Comparison of ENCODE assay signal across 8 mouse cellular contexts in genomic region chr10:128061109-128061508, GRCm38 (mm10). TPM values are rescaled to one million over a fixed set of nuclear protein-coding genes. Genes with fewer than 3 reads are reported as not detected.
DNase-seq lines count a peak whose midpoint lies in the region; ATAC-seq and TF ChIP-seq lines count a peak whose summit lies in the region.

No protein-coding gene starts in this region.

- peaks cover 12% of the 10 kb centered on the region for H3K4me1 ChIP-seq in neural tube, embryonic 11.5 days (ENCODE audit: control insufficient read depth, insufficient read depth, low read length)
- H3K4me1 ChIP-seq in forebrain, embryonic 14.5 days (ENCODE audit: control insufficient read depth, insufficient read depth, low read length) = peaks cover 14% of the 10 kb centered on the region
- H3K4me1 ChIP-seq in liver, adult 2 months (ENCODE audit: control insufficient read depth, insufficient read depth, low read length) = peaks cover 23% of the 10 kb centered on the region
- peaks cover 12% of the 10 kb centered on the region for H3K4me1 ChIP-seq in stomach, embryonic 16.5 days (ENCODE audit: control insufficient read depth, insufficient read depth, low read length)
- H3K4me1 ChIP-seq in kidney, adult 2 months (ENCODE audit: control insufficient read depth, insufficient read depth, low read length) = peaks cover 12% of the 10 kb centered on the region; the same call in 1 of the 2 replicates
- H3K4me1 ChIP-seq in thymus, adult 2 months (replicated peaks; ENCODE audit: control insufficient read depth, insufficient read depth, low read length) = peaks cover 3% of the 10 kb centered on the region; the same call in 1 of the 2 replicates

- DNase-seq in neural tube, embryonic 11.5 days (ENCODE audit: low spot score) = no peak
- no peak for DNase-seq in neural tube, embryonic 10.5 days (ENCODE audit: extremely low spot score, low spot score)
- DNase-seq in forebrain, embryonic 14.5 days (ENCODE audit: low spot score) = no peak
- DNase-seq in liver, adult 2 months (ENCODE audit: extremely low read depth, low read depth, low spot score) = no peak
- no peak for DNase-seq in kidney, adult 2 months
- no peak for DNase-seq in kidney, postnatal 10 days
- no peak for DNase-seq in thymus, adult 2 months

- H3K27me3 ChIP-seq in neural tube, embryonic 11.5 days (ENCODE audit: control insufficient read depth, insufficient read depth, low read length) = no peaks in the 10 kb centered on the region
- H3K27me3 ChIP-seq in forebrain, embryonic 14.5 days (replicated peaks; ENCODE audit: control insufficient read depth, insufficient read depth, low read length) = no peaks in the 10 kb centered on the region
- no peaks in the 10 kb centered on the region for H3K27me3 ChIP-seq in liver, adult 2 months (ENCODE audit: control insufficient read depth, insufficient read depth, low read length)
- no peaks in the 10 kb centered on the region for H3K27me3 ChIP-seq in stomach, embryonic 16.5 days (ENCODE audit: control insufficient read depth, insufficient read depth, low read length)
- H3K27me3 ChIP-seq in kidney, adult 2 months (replicated peaks; ENCODE audit: control insufficient read depth, insufficient read depth, low read length) = no peaks in the 10 kb centered on the region
- no peaks in the 10 kb centered on the region for H3K27me3 ChIP-seq in thymus, adult 2 months (ENCODE audit: control insufficient read depth, insufficient read depth, low read length)

- WGBS in neural tube, embryonic 11.5 days = 91% methylated on average over 5 of the region's 5 CpGs
- 89% methylated on average over 5 of the region's 5 CpGs for WGBS in forebrain, embryonic 14.5 days
- 40% methylated on average over 5 of the region's 5 CpGs for WGBS in liver, adult 2 months
- 80% methylated on average over 5 of the region's 5 CpGs for WGBS in stomach, embryonic 16.5 days
- WGBS in kidney, adult 2 months = 77% methylated on average over 5 of the region's 5 CpGs
- WGBS in thymus, adult 2 months = 88% methylated on average over 5 of the region's 5 CpGs

- H3K36me3 ChIP-seq in neural tube, embryonic 11.5 days (ENCODE audit: control insufficient read depth, insufficient read depth, low read length) = peaks cover 4% of the 10 kb centered on the region
- 0 out of 2 replicates have a peak, but pooled peaks cover 5% of the 10 kb centered on the region for H3K36me3 ChIP-seq in forebrain, embryonic 14.5 days (ENCODE audit: control insufficient read depth, insufficient read depth, low read length)
- H3K36me3 ChIP-seq in liver, adult 2 months (ENCODE audit: control insufficient read depth, insufficient read depth, low read length) = peaks cover 15% of the 10 kb centered on the region
- H3K36me3 ChIP-seq in stomach, embryonic 16.5 days (ENCODE audit: control insufficient read depth, insufficient read depth, low read length) = no peaks in the 10 kb centered on the region
- no peaks in the 10 kb centered on the region for H3K36me3 ChIP-seq in kidney, adult 2 months (ENCODE audit: control insufficient read depth, insufficient read depth, low read length)
- H3K36me3 ChIP-seq in thymus, adult 2 months (ENCODE audit: control insufficient read depth, insufficient read depth, low read length) = no peaks in the 10 kb centered on the region

- peak overlapping the region; percentile 94; the same call in 1 of the 2 replicates for H3K4me3 ChIP-seq in neural tube, embryonic 11.5 days (ENCODE audit: low read depth, low read length)
- H3K4me3 ChIP-seq in forebrain, embryonic 14.5 days (ENCODE audit: low read depth, low read length) = peak overlapping the region; percentile 89; the same call in 1 of the 2 replicates
- H3K4me3 ChIP-seq in liver, adult 2 months (ENCODE audit: insufficient read depth, low read depth, low read length) = no peak overlapping the region
- H3K4me3 ChIP-seq in stomach, embryonic 16.5 days (replicated peaks; ENCODE audit: low read length) = peak overlapping the region; percentile 98
- no peak overlapping the region for H3K4me3 ChIP-seq in kidney, adult 2 months (ENCODE audit: insufficient read depth, low read depth, low read length)
- H3K4me3 ChIP-seq in thymus, adult 2 months (ENCODE audit: control insufficient read depth, insufficient read depth, low read length) = no peak overlapping the region

- ATAC-seq in neural tube, embryonic 11.5 days (ENCODE audit: insufficient read depth, low FRiP score, low TSS enrichment) = no peak
- no peak for ATAC-seq in forebrain, embryonic 14.5 days
- ATAC-seq in stomach, embryonic 16.5 days (ENCODE audit: insufficient read depth, low FRiP score) = no peak

- peaks cover 43% of the 10 kb centered on the region for H3K79me2 ChIP-seq in liver, adult 2 months (ENCODE audit: control insufficient read depth, insufficient read depth, low read length)

- H3K9me3 ChIP-seq in neural tube, embryonic 11.5 days (ENCODE audit: control insufficient read depth, low read length) = no peaks in the 10 kb centered on the region
- H3K9me3 ChIP-seq in forebrain, embryonic 14.5 days (replicated peaks; ENCODE audit: control insufficient read depth, low read length) = no peaks in the 10 kb centered on the region
- no peaks in the 10 kb centered on the region for H3K9me3 ChIP-seq in stomach, embryonic 16.5 days (replicated peaks; ENCODE audit: control insufficient read depth, low read length)

- H3K4me2 ChIP-seq in neural tube, embryonic 11.5 days (ENCODE audit: low read depth) = peak overlapping the region; percentile 85
- H3K4me2 ChIP-seq in forebrain, embryonic 14.5 days (ENCODE audit: low read length) = peak overlapping the region; percentile 82
- peak overlapping the region; percentile 60 for H3K4me2 ChIP-seq in stomach, embryonic 16.5 days (ENCODE audit: low read depth, low read length)

- no peak overlapping the region for H3K9ac ChIP-seq in neural tube, embryonic 11.5 days (ENCODE audit: low read length)
- no peak overlapping the region; the same call in 1 of the 2 replicates for H3K9ac ChIP-seq in forebrain, embryonic 14.5 days (ENCODE audit: low read length)
- no peak overlapping the region for H3K9ac ChIP-seq in liver, adult 2 months (ENCODE audit: low read depth, low read length)
- peak overlapping the region; percentile 48; the same call in 1 of the 2 replicates for H3K9ac ChIP-seq in stomach, embryonic 16.5 days (ENCODE audit: low read length)

- H3K27ac ChIP-seq in neural tube, embryonic 11.5 days (ENCODE audit: low read depth, low read length) = no peak overlapping the region
- no peak overlapping the region for H3K27ac ChIP-seq in forebrain, embryonic 14.5 days (ENCODE audit: low read depth, low read length)
- peak overlapping the region; percentile 42; the same call in 1 of the 2 replicates for H3K27ac ChIP-seq in liver, adult 2 months (replicated peaks; ENCODE audit: insufficient read depth, low read depth, low read length)
- no peak overlapping the region for H3K27ac ChIP-seq in stomach, embryonic 16.5 days (ENCODE audit: low read length)
- H3K27ac ChIP-seq in kidney, adult 2 months (ENCODE audit: insufficient read depth, low read depth, low read length) = no peak overlapping the region
- no peak overlapping the region for H3K27ac ChIP-seq in thymus, adult 2 months (ENCODE audit: control insufficient read depth, insufficient read depth, low read length)

- no peak for TF ChIP-seq CTCF in liver, adult 2 months (IDR thresholded peaks at IDR 0.05; ENCODE audit: low read depth, low read length)
- TF ChIP-seq CTCF in kidney, adult 2 months (conservative IDR thresholded peaks at IDR 0.05; ENCODE audit: insufficient read depth, insufficient read length, low read depth, low read length) = no peak
- no peak for TF ChIP-seq CTCF in thymus, adult 2 months (IDR thresholded peaks at IDR 0.05; ENCODE audit: borderline replicate concordance, control insufficient read depth, extremely low read depth, insufficient read depth, low read length, poor library complexity)

- TF ChIP-seq POLR2A in liver, adult 2 months (IDR thresholded peaks at IDR 0.05; ENCODE audit: extremely low read depth, insufficient read depth, low read length) = no peak
- no peak for TF ChIP-seq POLR2A in kidney, adult 2 months (IDR thresholded peaks at IDR 0.05; ENCODE audit: low read depth, low read length)
- TF ChIP-seq POLR2A in thymus, adult 2 months (IDR thresholded peaks at IDR 0.05; ENCODE audit: control insufficient read depth, extremely low read depth, insufficient read depth, low read length, poor library complexity) = no peak

RNA-seq across cellular contexts. Expression of gene Ptges3, which starts 2.4 kb away (rescaled TPM):
- 584 and 611 TPM in 2 replicates for polyA plus RNA-seq in neural tube, embryonic 11.5 days (2014; fragmentation: Nextera tagmentation; extraction: Ambion mirVana)
- polyA plus RNA-seq in forebrain, embryonic 14.5 days (2014; fragmentation: Nextera tagmentation; extraction: Ambion mirVana) = 426 and 447 TPM in 2 replicates
- total RNA-seq in liver, adult 2 months (2014; rRNA removed) = 90.4 and 97.3 TPM in 2 replicates
- 24.8 and 30.9 TPM in 2 replicates for polyA plus RNA-seq in liver, adult 2 months (2012; rRNA removed)
- 374 and 406 TPM in 2 replicates for polyA plus RNA-seq in stomach, embryonic 16.5 days (2015; fragmentation: Nextera tagmentation; extraction: Ambion mirVana)
- polyA plus RNA-seq in kidney, adult 2 months (2012; rRNA removed) = 28.2 and 32.5 TPM in 2 replicates
- 55.7 and 99.1 TPM in 2 replicates for polyA plus RNA-seq in thymus, adult 2 months (2012; rRNA removed)

RNA-seq across cellular contexts. Expression of gene Atp5b, which starts 22.0 kb away (rescaled TPM):
- 2,381 and 2,418 TPM in 2 replicates for polyA plus RNA-seq in neural tube, embryonic 11.5 days (2014; fragmentation: Nextera tagmentation; extraction: Ambion mirVana)
- polyA plus RNA-seq in forebrain, embryonic 14.5 days (2014; fragmentation: Nextera tagmentation; extraction: Ambion mirVana) = 2,318 and 2,350 TPM in 2 replicates
- total RNA-seq in liver, adult 2 months (2014; rRNA removed) = 1,653 and 1,721 TPM in 2 replicates
- 2,471 and 2,841 TPM in 2 replicates for polyA plus RNA-seq in liver, adult 2 months (2012; rRNA removed)
- polyA plus RNA-seq in stomach, embryonic 16.5 days (2015; fragmentation: Nextera tagmentation; extraction: Ambion mirVana) = 2,507 and 2,568 TPM in 2 replicates
- polyA plus RNA-seq in kidney, adult 2 months (2012; rRNA removed) = 4,550 and 7,521 TPM in 2 replicates
- 3,947 and 4,074 TPM in 2 replicates for polyA plus RNA-seq in thymus, adult 2 months (2012; rRNA removed)

RNA-seq across cellular contexts. Expression of gene Naca, which starts 25.7 kb away (rescaled TPM):
- polyA plus RNA-seq in neural tube, embryonic 11.5 days (2014; fragmentation: Nextera tagmentation; extraction: Ambion mirVana) = 854 and 893 TPM in 2 replicates
- 731 and 771 TPM in 2 replicates for polyA plus RNA-seq in forebrain, embryonic 14.5 days (2014; fragmentation: Nextera tagmentation; extraction: Ambion mirVana)
- 353 and 448 TPM in 2 replicates for total RNA-seq in liver, adult 2 months (2014; rRNA removed)
- 170 and 182 TPM in 2 replicates for polyA plus RNA-seq in liver, adult 2 months (2012; rRNA removed)
- 625 and 721 TPM in 2 replicates for polyA plus RNA-seq in stomach, embryonic 16.5 days (2015; fragmentation: Nextera tagmentation; extraction: Ambion mirVana)
- 195 and 258 TPM in 2 replicates for polyA plus RNA-seq in kidney, adult 2 months (2012; rRNA removed)
- 204 and 209 TPM in 2 replicates for polyA plus RNA-seq in thymus, adult 2 months (2012; rRNA removed)

RNA-seq across cellular contexts. Expression of gene Baz2a, which starts 30.3 kb away (rescaled TPM):
- 20.3 and 23.5 TPM in 2 replicates for polyA plus RNA-seq in neural tube, embryonic 11.5 days (2014; fragmentation: Nextera tagmentation; extraction: Ambion mirVana)
- polyA plus RNA-seq in forebrain, embryonic 14.5 days (2014; fragmentation: Nextera tagmentation; extraction: Ambion mirVana) = 13.6 and 16.7 TPM in 2 replicates
- total RNA-seq in liver, adult 2 months (2014; rRNA removed) = 6.6 and 9.1 TPM in 2 replicates
- polyA plus RNA-seq in liver, adult 2 months (2012; rRNA removed) = 9.7 and 12.3 TPM in 2 replicates
- 8.3 and 10.0 TPM in 2 replicates for polyA plus RNA-seq in stomach, embryonic 16.5 days (2015; fragmentation: Nextera tagmentation; extraction: Ambion mirVana)
- polyA plus RNA-seq in kidney, adult 2 months (2012; rRNA removed) = 21.6 and 22.5 TPM in 2 replicates
- polyA plus RNA-seq in thymus, adult 2 months (2012; rRNA removed) = 126 and 131 TPM in 2 replicates

RNA-seq across cellular contexts. Expression of gene Prim1, which starts 46.1 kb away (rescaled TPM):
- polyA plus RNA-seq in neural tube, embryonic 11.5 days (2014; fragmentation: Nextera tagmentation; extraction: Ambion mirVana) = 85.0 and 91.4 TPM in 2 replicates
- 66.3 and 71.6 TPM in 2 replicates for polyA plus RNA-seq in forebrain, embryonic 14.5 days (2014; fragmentation: Nextera tagmentation; extraction: Ambion mirVana)
- total RNA-seq in liver, adult 2 months (2014; rRNA removed) = 3.5 and 5.5 TPM in 2 replicates
- polyA plus RNA-seq in liver, adult 2 months (2012; rRNA removed) = 1.3 and 1.5 TPM in 2 replicates
- polyA plus RNA-seq in stomach, embryonic 16.5 days (2015; fragmentation: Nextera tagmentation; extraction: Ambion mirVana) = 64.6 and 68.4 TPM in 2 replicates
- 3.4 and 3.6 TPM in 2 replicates for polyA plus RNA-seq in kidney, adult 2 months (2012; rRNA removed)
- polyA plus RNA-seq in thymus, adult 2 months (2012; rRNA removed) = 20.8 and 21.1 TPM in 2 replicates

Comparison
In these comparisons a context has a peak if more than half of its experiments do, and no peak if none do; other contexts are left out.
1. H3K4me3 ChIP-seq: peak in neural tube, embryonic 11.5 days (single experiment), forebrain, embryonic 14.5 days (single experiment) and stomach, embryonic 16.5 days (single experiment); none in liver, adult 2 months (single experiment), kidney, adult 2 months (single experiment) and thymus, adult 2 months (single experiment).
2. Peak in every context shown above with its lines, with median percentiles within 50 percentile points of each other: H3K4me2 ChIP-seq.